Mouse (Mus musculus) sigmoid colon, adult 10 weeks (tissue): ENCODE results near the gene Mccc2. TPM values are rescaled to one million over a fixed set of nuclear protein-coding genes. Genes with fewer than 3 reads are reported as not detected.

Experiments used
- polyA plus RNA-seq: library from polyadenylated mRNA; stranded (reverse); fragments of 350-450 nt; fragmentation: Illumina TruSeq; extraction: RNeasy Lipid Tissue Mini Kit (QIAGEN cat#74804); gene quantifications from one replicate; pipeline ENCODE4 v1.2.3, GENCODE M21; 2014; ENCODE audit warnings: low read depth, low replicate concordance

Gene Mccc2
- polyA plus RNA-seq: 41.1 TPM

DNA sequence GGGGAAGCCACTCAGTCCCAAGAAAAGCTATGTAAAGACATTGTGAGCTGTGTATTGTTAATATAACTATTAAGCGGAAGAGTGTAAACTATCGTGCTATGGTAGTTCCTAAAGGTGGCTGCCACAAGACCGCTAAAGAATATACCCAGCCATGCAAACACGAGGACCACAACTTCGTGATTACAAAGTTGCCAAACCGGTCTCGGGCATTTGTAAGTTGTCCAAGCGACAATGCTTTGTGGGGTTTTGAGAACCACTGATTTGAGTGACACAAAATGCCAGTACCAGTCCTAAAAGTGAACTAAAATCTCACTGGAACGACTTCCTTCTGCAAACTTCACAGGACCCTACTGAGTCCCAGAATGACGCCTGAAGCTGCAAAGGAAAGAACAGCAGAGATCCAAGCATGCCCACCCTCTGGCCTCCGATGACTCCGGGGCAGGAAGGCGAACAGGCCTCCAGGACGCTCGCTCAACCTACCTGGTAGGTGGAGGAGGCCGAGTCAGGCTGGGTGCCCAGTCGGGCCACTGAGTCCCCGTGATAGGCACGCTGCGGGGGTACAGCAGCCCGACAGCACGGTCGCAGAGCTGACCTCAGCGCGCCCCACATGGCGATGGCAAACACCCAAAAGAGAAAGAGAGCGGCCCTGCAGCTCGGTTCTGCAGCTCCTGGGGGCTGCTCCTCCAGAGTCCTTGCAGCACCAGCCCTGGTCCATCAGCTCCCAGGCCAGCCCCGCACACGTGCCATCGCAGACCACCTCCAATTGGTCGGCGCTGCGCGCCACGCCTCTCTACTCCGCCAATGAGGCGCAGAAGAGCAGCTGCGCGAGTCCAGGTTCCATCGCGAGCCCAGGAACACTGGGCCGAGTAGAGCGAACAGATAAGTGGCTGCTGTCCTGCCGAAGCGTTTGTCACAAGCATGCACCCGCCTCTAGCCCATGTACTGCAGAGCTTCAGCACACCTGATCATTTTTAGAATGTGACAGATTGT is at the start of gene Mccc2:
TSS of gene Mccc2 (minus strand) at position 734 of the 990 bp plus-strand sequence.

GRCm38 (mm10) chr13:99900965-99901364 is 114.5 kb downstream of the Mccc2 start, which contains the start of gene Cartpt:
Gene Cartpt (minus strand): TSS chr13:99901091.

Other genes with a start within 250 kb of the Mccc2 start
- gene Cartpt, start 114.5 kb downstream of the Mccc2 start, polyA plus RNA-seq: not detected
- gene Bdp1, start 88.4 kb upstream of the Mccc2 start, polyA plus RNA-seq: 54.3 TPM
- 135 TPM for gene Serf1, start 92.4 kb upstream of the Mccc2 start, polyA plus RNA-seq
- 46.6 TPM for gene Smn1, start 109.2 kb upstream of the Mccc2 start, polyA plus RNA-seq
- 93.6 TPM for gene Naip2, start 186.5 kb upstream of the Mccc2 start, polyA plus RNA-seq
- 74.6 TPM for gene Naip5, start 230.7 kb upstream of the Mccc2 start, polyA plus RNA-seq